Mouse (Mus musculus) brain, embryonic 14.5 days (tissue): ENCODE measurements around the gene Ppcdc.

Source experiments
- CTCF ChIP-seq: fragments of 200-500 bp; IDR thresholded peaks from 2 replicates; pipeline ENCODE4 v1.5.1; 2012; ENCODE audit warnings: inconsistent platforms, mild to moderate bottlenecking, moderate library complexity, borderline replicate concordance; ENCODE audit not compliant: insufficient read depth, insufficient read length; ENCODE audit errors: extremely low read depth
- POLR2A ChIP-seq: fragments of 200-500 bp; IDR thresholded peaks from 2 replicates; pipeline ENCODE4 v1.6.1; 2012; ENCODE audit warnings: mild to moderate bottlenecking, inconsistent platforms, borderline replicate concordance; ENCODE audit not compliant: poor library complexity, insufficient read depth, insufficient read length, severe bottlenecking; ENCODE audit errors: extremely low read depth

DNA sequence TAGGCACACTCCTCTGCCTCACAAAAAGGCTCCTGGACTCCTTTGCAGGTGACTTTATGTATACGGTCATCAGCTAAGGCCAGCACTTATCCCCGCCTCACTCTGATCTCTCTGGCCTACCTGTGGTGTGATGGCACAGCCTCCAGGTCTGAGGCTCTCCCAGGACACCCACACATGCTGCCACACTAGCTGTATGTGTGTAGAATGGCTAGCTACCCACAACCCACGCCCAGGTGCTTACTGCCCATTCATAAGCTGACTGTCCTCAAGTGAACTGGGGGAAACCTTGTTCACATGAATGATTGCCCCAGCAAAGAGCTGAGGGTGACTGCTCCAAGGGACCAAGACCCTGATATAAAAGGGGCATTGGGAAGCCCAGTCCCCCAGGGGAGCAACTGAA is 7.4 kb downstream of the Ppcdc start:
- no peak for TF ChIP-seq POLR2A
- no peak for TF ChIP-seq CTCF
